In genomic region chr19:18033599-18033998, GRCm38 (mm10) we compare ENCODE assay signal across 22 mouse cellular contexts.
DNase-seq lines count a peak whose midpoint lies in the region; ATAC-seq and TF ChIP-seq lines count a peak whose summit lies in the region.
"Had no signal": no experiment of that assay in that cellular context is flagged by ENCODE, and none has a peak within 500 bp of the region (broad histone marks: within the 10 kb centered on the region; RNA-seq: fewer than 3 reads in every experiment).

No protein-coding gene starts in this region.

- TF ChIP-seq CTCF in left cerebral cortex, adult 2 months (IDR thresholded peaks at IDR 0.05) = no peak

- ATAC-seq in frontal cortex, adult (ENCODE audit: low TSS enrichment) = peak; percentile 92
- ATAC-seq: activated CD4-positive, CD25-positive, alpha-beta regulatory T cell, adult 4 months; CD4-positive, CD25-positive, alpha-beta regulatory T cell, adult 4 months; forebrain, embryonic 13.5 days; forebrain, embryonic 15.5 days; forebrain, postnatal 0 days; Patski had no signal

- intact Hi-C loops in left cerebral cortex, adult 2 months (cut with DNase I) = no loop called here
- intact Hi-C loops in left cerebral cortex, postnatal 10 days (cut with DNase I) = no loop called here

- peak overlapping the region; percentile 76 for H3K27ac ChIP-seq in left cerebral cortex, adult 2 months
- H3K27ac ChIP-seq: embryonic facial prominence, embryonic 10.5 days; embryonic facial prominence, embryonic 12.5 days; forebrain, embryonic 13.5 days; forebrain, embryonic 15.5 days had no signal

- no peak for DNase-seq in frontal cortex, postnatal 14 days (ENCODE audit: low spot score in 2 of 2)
- DNase-seq in left cerebral cortex, adult 2 months (ENCODE audit: extremely low spot score in 1 of 2, low spot score in 2 of 2) = no peak
- no peak for DNase-seq in left cerebral cortex, postnatal 10 days (ENCODE audit: extremely low spot score in 1 of 2, low spot score in 2 of 2)
- DNase-seq in telencephalon, adult 2 months (ENCODE audit: low read depth, low spot score) = peak; percentile 48
- no peak for DNase-seq in right cerebral cortex, postnatal 4 days
- DNase-seq: adrenal gland, postnatal 14 days; B cell, adult 2 months; cerebellum, adult 11 months; cerebellum, adult 18-20 months; cerebellum, adult 8-10 months; cerebellum, adult 9-11 months; cerebellum, postnatal 14 days; cerebellum, postnatal 36 days; forebrain, postnatal 0 days had no signal

- H3K4me3 ChIP-seq in left cerebral cortex, adult 2 months = no peak overlapping the region
- H3K4me3 ChIP-seq: embryonic facial prominence, embryonic 10.5 days; embryonic facial prominence, embryonic 12.5 days; forebrain, embryonic 13.5 days; forebrain, embryonic 15.5 days had no signal
